Mouse (Mus musculus): Measurements from ENCODE around the gene Mgat5. TPM values are rescaled to one million over a fixed set of nuclear protein-coding genes. Genes with fewer than 3 reads are reported as not detected.

Gene Mgat5
- polyA plus RNA-seq, 1 experiment, result 30.5 TPM

- 90% methylated on average over 13 of the region's 13 CpGs for WGBS
- TF ChIP-seq POLR2A (IDR thresholded peaks at IDR 0.05; ENCODE audit: borderline replicate concordance, insufficient read depth, low read length), result no peak
- TF ChIP-seq CTCF (IDR thresholded peaks at IDR 0.05; ENCODE audit: borderline replicate concordance, insufficient read depth, low read depth, low read length), result no peak
- Histone ChIP-seq H3K4me3 (replicated peaks; ENCODE audit: insufficient read depth, low read depth, low read length) (no peak overlapping the region), H3K4me1 (ENCODE audit: control insufficient read depth, insufficient read depth, low read length) (peaks cover 5% of the 10 kb centered on the region), H3K27ac (ENCODE audit: insufficient read depth, low read length) (no peak overlapping the region), H3K27me3 (ENCODE audit: control insufficient read depth, insufficient read depth, low read length) (no peaks in the 10 kb centered on the region)
- no peak for DNase-seq
Observed at GRCm38 (mm10) chr1:127397396-127397795, 192.6 kb downstream of the Mgat5 start.

- Histone ChIP-seq H3K27me3 (ENCODE audit: control insufficient read depth, insufficient read depth, low read length) (no peaks in the 10 kb centered on the region), H3K4me3 (replicated peaks; ENCODE audit: insufficient read depth, low read depth, low read length) (no peak overlapping the region), H3K4me1 (ENCODE audit: control insufficient read depth, insufficient read depth, low read length) (peaks cover 5% of the 10 kb centered on the region), H3K27ac (ENCODE audit: insufficient read depth, low read length) (no peak overlapping the region)
- no peak for DNase-seq
- no peak for TF ChIP-seq POLR2A (IDR thresholded peaks at IDR 0.05; ENCODE audit: borderline replicate concordance, insufficient read depth, low read length)
- TF ChIP-seq CTCF (IDR thresholded peaks at IDR 0.05; ENCODE audit: borderline replicate concordance, insufficient read depth, low read depth, low read length), result no peak
- WGBS, result 92% methylated on average over 5 of the region's 5 CpGs
Observed at GRCm38 (mm10) chr1:127398186-127398585, 193.4 kb downstream of the Mgat5 start.

- Histone ChIP-seq H3K4me3 (replicated peaks; ENCODE audit: insufficient read depth, low read depth, low read length) (no peak overlapping the region), H3K27ac (ENCODE audit: insufficient read depth, low read length) (peak overlapping the region; percentile 27; the same call in 1 of the 2 replicates), H3K27me3 (ENCODE audit: control insufficient read depth, insufficient read depth, low read length) (no peaks in the 10 kb centered on the region), H3K4me1 (ENCODE audit: control insufficient read depth, insufficient read depth, low read length) (peaks cover 5% of the 10 kb centered on the region)
- TF ChIP-seq CTCF (IDR thresholded peaks at IDR 0.05; ENCODE audit: borderline replicate concordance, insufficient read depth, low read depth, low read length) (no peak), POLR2A (IDR thresholded peaks at IDR 0.05; ENCODE audit: borderline replicate concordance, insufficient read depth, low read length) (no peak)
- 11% methylated on average over 2 of the region's 2 CpGs for WGBS
- DNase-seq, result peak in 1 of 2 experiments; percentile 51
Observed at GRCm38 (mm10) chr1:127400198-127400597, 195.4 kb downstream of the Mgat5 start.

GRCm38 (mm10) chr1:127400666-127401065, 195.9 kb downstream of the Mgat5 start:
- TF ChIP-seq CTCF (IDR thresholded peaks at IDR 0.05; ENCODE audit: borderline replicate concordance, insufficient read depth, low read depth, low read length) (no peak), POLR2A (IDR thresholded peaks at IDR 0.05; ENCODE audit: borderline replicate concordance, insufficient read depth, low read length) (no peak)
- Histone ChIP-seq H3K4me3 (replicated peaks; ENCODE audit: insufficient read depth, low read depth, low read length) (no peak overlapping the region), H3K27ac (ENCODE audit: insufficient read depth, low read length) (peak overlapping the region; percentile 27; the same call in 1 of the 2 replicates), H3K4me1 (ENCODE audit: control insufficient read depth, insufficient read depth, low read length) (peaks cover 5% of the 10 kb centered on the region), H3K27me3 (ENCODE audit: control insufficient read depth, insufficient read depth, low read length) (no peaks in the 10 kb centered on the region)
- DNase-seq, result no peak
- 69% methylated on average over 6 of the region's 6 CpGs for WGBS

- no peaks in the 10 kb centered on the region for H3K27me3 ChIP-seq (ENCODE audit: control insufficient read depth, insufficient read depth, low read length)
- no peak for DNase-seq
- H3K27ac ChIP-seq (ENCODE audit: insufficient read depth, low read length), result no peak overlapping the region
- WGBS, result 69% methylated on average over 3 of the region's 3 CpGs
- peaks cover 7% of the 10 kb centered on the region for H3K4me1 ChIP-seq (ENCODE audit: control insufficient read depth, insufficient read depth, low read length)
- H3K4me3 ChIP-seq (replicated peaks; ENCODE audit: insufficient read depth, low read depth, low read length), result no peak overlapping the region
- TF ChIP-seq CTCF (IDR thresholded peaks at IDR 0.05; ENCODE audit: borderline replicate concordance, insufficient read depth, low read depth, low read length), result no peak
- TF ChIP-seq POLR2A (IDR thresholded peaks at IDR 0.05; ENCODE audit: borderline replicate concordance, insufficient read depth, low read length), result no peak
Observed at GRCm38 (mm10) chr1:127404655-127405054, 199.8 kb downstream of the Mgat5 start.

- Histone ChIP-seq H3K27me3 (ENCODE audit: control insufficient read depth, insufficient read depth, low read length) (no peaks in the 10 kb centered on the region), H3K27ac (ENCODE audit: insufficient read depth, low read length) (no peak overlapping the region), H3K4me3 (replicated peaks; ENCODE audit: insufficient read depth, low read depth, low read length) (no peak overlapping the region), H3K4me1 (ENCODE audit: control insufficient read depth, insufficient read depth, low read length) (0 out of 2 replicates have a peak, but pooled peaks cover 2% of the 10 kb centered on the region)
- TF ChIP-seq POLR2A (IDR thresholded peaks at IDR 0.05; ENCODE audit: borderline replicate concordance, insufficient read depth, low read length) (no peak), CTCF (IDR thresholded peaks at IDR 0.05; ENCODE audit: borderline replicate concordance, insufficient read depth, low read depth, low read length) (no peak)
- no peak for DNase-seq
- WGBS, result 47% methylated on average over 2 of the region's 2 CpGs
Observed at GRCm38 (mm10) chr1:127408957-127409423, 204.2 kb downstream of the Mgat5 start.

GRCm38 (mm10) chr1:127409512-127409911, 204.7 kb downstream of the Mgat5 start:
- H3K27ac ChIP-seq (ENCODE audit: insufficient read depth, low read length), result no peak overlapping the region
- H3K4me3 ChIP-seq (replicated peaks; ENCODE audit: insufficient read depth, low read depth, low read length), result no peak overlapping the region
- WGBS, result 69% methylated on average over 5 of the region's 5 CpGs
- peaks cover 2% of the 10 kb centered on the region; the same call in 1 of the 2 replicates for H3K4me1 ChIP-seq (ENCODE audit: control insufficient read depth, insufficient read depth, low read length)
- no peaks in the 10 kb centered on the region for H3K27me3 ChIP-seq (ENCODE audit: control insufficient read depth, insufficient read depth, low read length)
- no peak for DNase-seq
- TF ChIP-seq POLR2A (IDR thresholded peaks at IDR 0.05; ENCODE audit: borderline replicate concordance, insufficient read depth, low read length), result no peak
- TF ChIP-seq CTCF (IDR thresholded peaks at IDR 0.05; ENCODE audit: borderline replicate concordance, insufficient read depth, low read depth, low read length), result peak; percentile 33; the same call in 1 of the 2 replicates

GRCm38 (mm10) chr1:127414500-127414899, 209.7 kb downstream of the Mgat5 start:
- TF ChIP-seq CTCF (IDR thresholded peaks at IDR 0.05; ENCODE audit: borderline replicate concordance, insufficient read depth, low read depth, low read length) (no peak), POLR2A (IDR thresholded peaks at IDR 0.05; ENCODE audit: borderline replicate concordance, insufficient read depth, low read length) (no peak)
- 19% methylated on average over 7 of the region's 7 CpGs for WGBS
- no peaks in the 10 kb centered on the region for H3K27me3 ChIP-seq (ENCODE audit: control insufficient read depth, insufficient read depth, low read length)
- no peak overlapping the region for H3K27ac ChIP-seq (ENCODE audit: insufficient read depth, low read length)
- no peak overlapping the region for H3K4me3 ChIP-seq (replicated peaks; ENCODE audit: insufficient read depth, low read depth, low read length)
- peak; percentile 50 to 72 for DNase-seq
- H3K4me1 ChIP-seq (ENCODE audit: control insufficient read depth, insufficient read depth, low read length), result no peaks in the 10 kb centered on the region; the same call in 1 of the 2 replicates
